Mouse (Mus musculus) midbrain, embryonic 15.5 days (tissue): ENCODE measurements at regions not wholly inside any gene's neighbourhood (a gene's known extent, or its start where the extent isn't known, plus 50 kb on each side); places are given as distances from the start of the nearest gene placed in this dataset.

Source experiments
- ATAC-seq: fragments of 200-750 bp; cut with Nextera tagmentation; replicated peaks from 2 replicates; pipeline ENCODE4 v1.8.0; 2017; ENCODE audit warnings: moderate TSS enrichment
- H3K27ac ChIP-seq: fragments of 300-500 bp; sonication (generic); 2 replicates; pipeline ENCODE4 v1.5.1; 2015; ENCODE audit warnings: mild to moderate bottlenecking, inconsistent platforms
- H3K27me3 ChIP-seq: fragments of 300-500 bp; sonication (generic); replicated peaks from 2 replicates; pipeline ENCODE4 v1.6.1; 2015; ENCODE audit warnings: inconsistent platforms
- H3K36me3 ChIP-seq: fragments of 300-500 bp; sonication (generic); replicated peaks from 2 replicates; pipeline ENCODE4 v1.6.1; 2015; ENCODE audit warnings: inconsistent platforms
- H3K4me1 ChIP-seq: fragments of 300-500 bp; sonication (generic); 2 replicates; pipeline ENCODE4 v1.6.1; 2015; ENCODE audit warnings: inconsistent platforms
- H3K4me2 ChIP-seq: fragments of 300-500 bp; sonication (generic); 2 replicates; pipeline ENCODE4 v1.6.1; 2015; ENCODE audit warnings: inconsistent platforms, mild to moderate bottlenecking, moderate library complexity
- H3K4me3 ChIP-seq: fragments of 300-500 bp; sonication (generic); 2 replicates; pipeline ENCODE4 v1.5.1; 2015; ENCODE audit warnings: mild to moderate bottlenecking, inconsistent platforms
- H3K9ac ChIP-seq: fragments of 300-500 bp; sonication (generic); 2 replicates; pipeline ENCODE4 v1.6.1; 2015; ENCODE audit warnings: mild to moderate bottlenecking, inconsistent platforms
- H3K9me3 ChIP-seq: fragments of 300-500 bp; sonication (generic); 2 replicates; pipeline ENCODE4 v1.6.1; 2016; ENCODE audit warnings: inconsistent platforms
- WGBS: fragments of 180-500 bp; shearing (Covaris S2); methylation state at CpG from one replicate; pipeline ENCODE4 v1.1.7; 2015; ENCODE audit warnings: mixed read lengths; 5-methylcytosine and 5-hydroxymethylcytosine counted together

GRCm38 (mm10) chr13:82187196-82187595 is 404.3 kb downstream of the Cetn3 start:
- Histone ChIP-seq H3K36me3 (no peaks in the 10 kb centered on the region), H3K27me3 (no peaks in the 10 kb centered on the region), H3K9ac (no peak overlapping the region), H3K4me2 (no peak overlapping the region), H3K27ac (no peak overlapping the region), H3K9me3 (no peaks in the 10 kb centered on the region), H3K4me3 (no peak overlapping the region), H3K4me1 (no peaks in the 10 kb centered on the region)
- no peak for ATAC-seq

- Histone ChIP-seq H3K27me3 (no peaks in the 10 kb centered on the region), H3K27ac (no peak overlapping the region), H3K4me3 (no peak overlapping the region), H3K36me3 (no peaks in the 10 kb centered on the region), H3K9me3 (no peaks in the 10 kb centered on the region), H3K9ac (no peak overlapping the region), H3K4me1 (no peaks in the 10 kb centered on the region), H3K4me2 (no peak overlapping the region)
- WGBS: 90% methylated on average over 1 of the region's 1 CpGs
- ATAC-seq: no peak
Observed at GRCm38 (mm10) chr13:82200739-82201138, 417.9 kb downstream of the Cetn3 start.

DNA sequence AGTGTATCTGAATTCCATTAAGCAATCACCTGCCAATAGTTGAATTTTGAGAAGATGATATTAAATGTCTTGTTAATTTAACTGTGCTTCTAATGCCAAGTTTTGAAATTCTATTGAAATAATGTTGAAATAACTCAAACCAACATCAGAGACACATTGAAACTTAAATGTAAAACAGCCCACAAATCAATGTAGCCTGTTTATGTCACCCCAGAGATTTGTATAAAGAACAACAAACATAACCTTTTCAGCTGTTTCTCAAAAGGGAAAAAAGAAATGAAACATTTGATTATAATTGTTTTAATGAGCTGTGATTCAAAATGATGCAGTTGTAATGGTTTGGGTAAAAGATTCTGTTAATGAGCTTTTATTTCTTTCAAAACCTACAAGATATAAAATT is 442.6 kb downstream of the Cetn3 start:
- H3K9me3 ChIP-seq: no peaks in the 10 kb centered on the region
- no peaks in the 10 kb centered on the region for H3K27me3 ChIP-seq
- no peaks in the 10 kb centered on the region for H3K36me3 ChIP-seq
- no peaks in the 10 kb centered on the region for H3K4me1 ChIP-seq
- H3K4me2 ChIP-seq: no peak overlapping the region
- no peak for ATAC-seq
- no peak overlapping the region for H3K27ac ChIP-seq
- no peak overlapping the region for H3K4me3 ChIP-seq
- H3K9ac ChIP-seq: no peak overlapping the region

- Histone ChIP-seq H3K4me2 (no peak overlapping the region), H3K27ac (no peak overlapping the region), H3K9me3 (no peaks in the 10 kb centered on the region), H3K36me3 (no peaks in the 10 kb centered on the region), H3K27me3 (no peaks in the 10 kb centered on the region), H3K9ac (no peak overlapping the region), H3K4me3 (no peak overlapping the region), H3K4me1 (no peaks in the 10 kb centered on the region)
- no peak for ATAC-seq
- 77% methylated on average over 2 of the region's 2 CpGs for WGBS
Observed at GRCm38 (mm10) chr13:82233901-82234300, 451.0 kb downstream of the Cetn3 start.

GRCm38 (mm10) chr13:82246231-82246630 is 463.4 kb downstream of the Cetn3 start:
- ATAC-seq: no peak
- 94% methylated on average over 1 of the region's 1 CpGs for WGBS
- H3K4me3 ChIP-seq: no peak overlapping the region

DNA sequence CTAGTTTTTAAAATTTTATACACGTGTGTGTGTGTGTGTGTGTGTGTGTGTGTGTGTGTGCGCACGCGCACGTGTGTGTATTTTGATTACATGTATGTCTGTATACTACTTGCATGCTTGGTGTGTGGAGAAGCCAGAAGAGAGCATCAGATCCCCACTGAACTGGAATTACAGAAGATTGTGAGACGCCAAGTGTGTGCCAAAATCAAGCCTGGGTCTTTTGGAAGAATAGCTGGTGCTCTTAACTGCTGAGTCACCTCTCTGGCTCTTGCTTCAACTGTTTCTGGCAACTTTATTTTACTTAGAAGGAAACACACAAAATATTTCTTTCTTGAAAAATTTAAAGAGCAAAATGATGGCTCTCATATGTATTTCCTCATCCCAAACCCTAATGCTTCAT is 467.5 kb downstream of the Cetn3 start:
- no peak for ATAC-seq

More at GRCm38 (mm10) chr13:82246231-82246630, 463.4 kb downstream of the Cetn3 start:
- H3K4me2 ChIP-seq: no peak overlapping the region
- H3K27ac ChIP-seq: no peak overlapping the region
- H3K9ac ChIP-seq: no peak overlapping the region
- no peaks in the 10 kb centered on the region for H3K27me3 ChIP-seq
- no peaks in the 10 kb centered on the region for H3K4me1 ChIP-seq
- no peaks in the 10 kb centered on the region for H3K36me3 ChIP-seq
- no peaks in the 10 kb centered on the region for H3K9me3 ChIP-seq

GRCm38 (mm10) chr13:82258491-82258935 is 475.6 kb downstream of the Cetn3 start:
- WGBS: 96% methylated on average over 1 of the region's 1 CpGs
- no peak for ATAC-seq

More for the DNA sequence above, 467.5 kb downstream of the Cetn3 start:
- Histone ChIP-seq H3K4me1 (no peaks in the 10 kb centered on the region), H3K27me3 (no peaks in the 10 kb centered on the region), H3K9ac (no peak overlapping the region), H3K4me3 (no peak overlapping the region), H3K9me3 (no peaks in the 10 kb centered on the region), H3K4me2 (no peak overlapping the region), H3K36me3 (no peaks in the 10 kb centered on the region), H3K27ac (no peak overlapping the region)
- 90% methylated on average over 6 of the region's 6 CpGs for WGBS

GRCm38 (mm10) chr13:82264236-82264635 is 481.4 kb downstream of the Cetn3 start:
- H3K27me3 ChIP-seq: no peaks in the 10 kb centered on the region
- H3K9ac ChIP-seq: no peak overlapping the region
- no peaks in the 10 kb centered on the region for H3K4me1 ChIP-seq
- ATAC-seq: no peak
- H3K9me3 ChIP-seq: no peaks in the 10 kb centered on the region
- no peak overlapping the region for H3K27ac ChIP-seq
- 79% methylated on average over 2 of the region's 2 CpGs for WGBS
- H3K36me3 ChIP-seq: no peaks in the 10 kb centered on the region
- H3K4me3 ChIP-seq: no peak overlapping the region
- no peak overlapping the region for H3K4me2 ChIP-seq

More at GRCm38 (mm10) chr13:82258491-82258935, 475.6 kb downstream of the Cetn3 start:
- Histone ChIP-seq H3K9ac (no peak overlapping the region), H3K9me3 (no peaks in the 10 kb centered on the region), H3K27me3 (no peaks in the 10 kb centered on the region), H3K4me3 (no peak overlapping the region), H3K4me2 (no peak overlapping the region), H3K27ac (no peak overlapping the region), H3K36me3 (no peaks in the 10 kb centered on the region), H3K4me1 (no peaks in the 10 kb centered on the region)

DNA sequence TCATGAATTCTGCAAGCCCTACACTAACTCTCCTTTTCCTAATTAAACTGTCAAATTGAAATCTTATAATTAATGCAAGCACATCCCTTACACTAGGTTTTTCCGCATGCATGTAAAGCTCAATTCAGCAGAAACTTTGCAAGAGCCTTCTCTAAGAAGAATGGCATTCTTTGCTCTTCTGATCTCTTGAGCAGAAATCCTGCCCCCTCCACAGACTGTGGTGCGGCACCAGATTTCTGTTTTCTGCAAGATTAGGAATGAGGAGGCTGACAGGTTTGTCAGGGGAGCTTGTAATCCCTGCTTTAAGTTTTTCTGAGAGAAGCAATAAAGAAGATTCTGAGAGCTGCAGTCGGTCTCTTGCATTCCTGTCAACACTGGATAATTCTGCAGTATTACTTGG is 482.3 kb downstream of the Cetn3 start:
- H3K27ac ChIP-seq: no peak overlapping the region
- ATAC-seq: peak; percentile 75
- H3K4me3 ChIP-seq: no peak overlapping the region
- H3K4me2 ChIP-seq: no peak overlapping the region
- WGBS: 17% methylated on average over 3 of the region's 3 CpGs
- no peaks in the 10 kb centered on the region for H3K36me3 ChIP-seq
- H3K4me1 ChIP-seq: no peaks in the 10 kb centered on the region
- H3K9ac ChIP-seq: no peak overlapping the region
- no peaks in the 10 kb centered on the region for H3K9me3 ChIP-seq
- no peaks in the 10 kb centered on the region for H3K27me3 ChIP-seq

GRCm38 (mm10) chr13:82265736-82266135 is 482.9 kb downstream of the Cetn3 start:
- 78% methylated on average over 2 of the region's 2 CpGs for WGBS
- Histone ChIP-seq H3K4me1 (no peaks in the 10 kb centered on the region), H3K4me3 (no peak overlapping the region), H3K27me3 (no peaks in the 10 kb centered on the region), H3K9me3 (no peaks in the 10 kb centered on the region), H3K27ac (no peak overlapping the region), H3K9ac (no peak overlapping the region), H3K36me3 (no peaks in the 10 kb centered on the region), H3K4me2 (no peak overlapping the region)
- no peak for ATAC-seq

DNA sequence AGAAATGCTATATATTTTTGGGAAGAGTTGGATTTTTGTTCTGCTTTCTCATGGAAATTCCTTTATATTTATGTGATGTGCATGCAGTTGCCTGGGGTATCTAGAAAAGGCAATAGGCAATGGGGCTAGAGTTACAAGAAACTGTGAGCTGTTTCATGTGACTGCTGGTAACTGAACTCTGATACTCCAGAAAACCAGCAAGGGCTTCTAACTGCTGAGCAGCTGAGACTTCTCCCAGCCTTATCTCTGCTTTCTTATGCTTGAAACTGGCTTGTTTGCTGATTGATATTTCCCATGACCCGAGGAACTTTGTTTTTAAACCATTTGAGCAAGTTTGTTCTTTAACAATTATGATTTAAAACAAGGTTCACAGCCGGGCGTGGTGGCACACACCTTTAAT is 491.9 kb downstream of the Cetn3 start:
- no peaks in the 10 kb centered on the region for H3K36me3 ChIP-seq
- H3K4me3 ChIP-seq: no peak overlapping the region
- H3K9ac ChIP-seq: no peak overlapping the region
- no peak for ATAC-seq
- no peaks in the 10 kb centered on the region for H3K27me3 ChIP-seq
- H3K9me3 ChIP-seq: no peaks in the 10 kb centered on the region
- no peak overlapping the region for H3K27ac ChIP-seq
- H3K4me2 ChIP-seq: no peak overlapping the region
- WGBS: 79% methylated on average over 3 of the region's 3 CpGs
- no peaks in the 10 kb centered on the region for H3K4me1 ChIP-seq

DNA sequence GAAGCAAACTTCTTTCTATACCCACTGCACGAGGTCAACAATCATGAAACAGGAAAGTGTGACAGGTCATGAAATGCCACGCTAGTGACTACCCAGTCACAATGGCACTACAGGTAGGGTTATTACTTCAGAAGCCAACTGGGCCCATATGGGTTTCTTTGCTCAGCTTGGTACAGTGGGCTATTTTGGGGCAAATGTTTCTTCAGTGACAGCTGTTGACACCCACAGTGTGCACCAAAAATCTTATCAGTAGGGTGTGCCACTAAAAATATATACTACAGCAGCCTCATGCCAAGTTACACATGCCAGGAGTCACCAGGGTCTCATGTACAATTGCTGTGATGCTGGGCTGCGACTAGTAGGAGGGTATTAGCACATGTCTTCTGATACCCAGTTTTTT is 493.1 kb downstream of the Cetn3 start:
- Histone ChIP-seq H3K4me2 (no peak overlapping the region), H3K4me1 (no peaks in the 10 kb centered on the region), H3K36me3 (no peaks in the 10 kb centered on the region), H3K9ac (no peak overlapping the region), H3K9me3 (no peaks in the 10 kb centered on the region), H3K27me3 (no peaks in the 10 kb centered on the region), H3K27ac (no peak overlapping the region), H3K4me3 (no peak overlapping the region)
- ATAC-seq: no peak
- 89% methylated on average over 3 of the region's 3 CpGs for WGBS

DNA sequence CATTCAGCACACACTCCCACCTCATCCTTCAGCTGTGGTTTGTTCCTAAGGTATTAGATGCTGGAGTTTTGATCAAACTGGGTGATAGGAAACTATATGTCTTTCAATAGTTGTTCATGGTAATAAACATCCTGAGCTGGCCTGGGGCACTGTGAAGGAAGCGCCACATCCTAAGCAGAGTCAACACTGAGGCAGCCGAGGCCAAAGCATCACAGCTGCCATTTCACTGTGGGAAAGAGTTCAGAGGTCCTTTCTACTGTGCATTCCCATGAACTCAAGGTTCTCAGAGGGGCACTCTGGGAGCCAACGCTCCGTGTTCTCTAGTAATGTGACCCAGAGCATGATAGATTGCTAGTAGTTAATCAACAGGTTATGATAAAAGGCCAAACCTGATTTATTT is 497.9 kb downstream of the Cetn3 start:
- Histone ChIP-seq H3K4me1 (no peaks in the 10 kb centered on the region), H3K9me3 (no peaks in the 10 kb centered on the region), H3K27ac (no peak overlapping the region), H3K4me2 (no peak overlapping the region), H3K4me3 (no peak overlapping the region), H3K9ac (no peak overlapping the region), H3K36me3 (no peaks in the 10 kb centered on the region), H3K27me3 (no peaks in the 10 kb centered on the region)
- WGBS: 85% methylated on average over 4 of the region's 4 CpGs
- ATAC-seq: no peak

GRCm38 (mm10) chr13:82295834-82296233 is 513.0 kb downstream of the Cetn3 start:
- Histone ChIP-seq H3K36me3 (no peaks in the 10 kb centered on the region), H3K27ac (no peak overlapping the region), H3K9ac (no peak overlapping the region), H3K4me3 (no peak overlapping the region), H3K4me2 (no peak overlapping the region), H3K4me1 (no peaks in the 10 kb centered on the region), H3K27me3 (no peaks in the 10 kb centered on the region), H3K9me3 (no peaks in the 10 kb centered on the region)
- ATAC-seq: no peak
- 66% methylated on average over 3 of the region's 3 CpGs for WGBS
